Mouse (Mus musculus) cortical plate, adult 2 months (tissue): ENCODE results near the gene Cdpf1. TPM values are rescaled to one million over a fixed set of nuclear protein-coding genes. Genes with fewer than 3 reads are reported as not detected.

Source experiments
- H3K27ac ChIP-seq: fragments of 200-500 bp; 2 replicates; pipeline ENCODE4 v1.5.1; 2012; ENCODE audit warnings: low read length, control low read depth, inconsistent platforms; ENCODE audit not compliant: insufficient read depth
- H3K4me1 ChIP-seq: fragments of 200-500 bp; 2 replicates; pipeline ENCODE4 v1.6.1; 2011; ENCODE audit warnings: low read length; ENCODE audit not compliant: control insufficient read depth, insufficient read depth
- H3K4me3 ChIP-seq: fragments of 200-500 bp; 2 replicates; pipeline ENCODE4 v1.5.1; 2011; ENCODE audit warnings: mild to moderate bottlenecking, low read length, control low read depth; ENCODE audit not compliant: insufficient read depth
- CTCF ChIP-seq: fragments of 200-500 bp; IDR thresholded peaks from 2 replicates; pipeline ENCODE4 v1.5.1; 2011; ENCODE audit warnings: mild to moderate bottlenecking, control low read depth, low read length; ENCODE audit not compliant: insufficient read depth; ENCODE audit errors: extremely low read depth
- POLR2A ChIP-seq: fragments of 200-500 bp; IDR thresholded peaks from 2 replicates; pipeline ENCODE4 v1.6.1; 2011; ENCODE audit warnings: mild to moderate bottlenecking, low read length, control low read depth; ENCODE audit not compliant: insufficient read depth; ENCODE audit errors: extremely low read depth
- polyA plus RNA-seq: library from polyadenylated mRNA; depleted of rRNA; stranded (reverse); fragments of >200 nt; gene quantifications from 2 replicates; pipeline ENCODE4 v1.2.3, GENCODE M21; 2012; rRNA removed

Gene Cdpf1
- polyA plus RNA-seq, 1 experiment = 27.2 TPM

DNA sequence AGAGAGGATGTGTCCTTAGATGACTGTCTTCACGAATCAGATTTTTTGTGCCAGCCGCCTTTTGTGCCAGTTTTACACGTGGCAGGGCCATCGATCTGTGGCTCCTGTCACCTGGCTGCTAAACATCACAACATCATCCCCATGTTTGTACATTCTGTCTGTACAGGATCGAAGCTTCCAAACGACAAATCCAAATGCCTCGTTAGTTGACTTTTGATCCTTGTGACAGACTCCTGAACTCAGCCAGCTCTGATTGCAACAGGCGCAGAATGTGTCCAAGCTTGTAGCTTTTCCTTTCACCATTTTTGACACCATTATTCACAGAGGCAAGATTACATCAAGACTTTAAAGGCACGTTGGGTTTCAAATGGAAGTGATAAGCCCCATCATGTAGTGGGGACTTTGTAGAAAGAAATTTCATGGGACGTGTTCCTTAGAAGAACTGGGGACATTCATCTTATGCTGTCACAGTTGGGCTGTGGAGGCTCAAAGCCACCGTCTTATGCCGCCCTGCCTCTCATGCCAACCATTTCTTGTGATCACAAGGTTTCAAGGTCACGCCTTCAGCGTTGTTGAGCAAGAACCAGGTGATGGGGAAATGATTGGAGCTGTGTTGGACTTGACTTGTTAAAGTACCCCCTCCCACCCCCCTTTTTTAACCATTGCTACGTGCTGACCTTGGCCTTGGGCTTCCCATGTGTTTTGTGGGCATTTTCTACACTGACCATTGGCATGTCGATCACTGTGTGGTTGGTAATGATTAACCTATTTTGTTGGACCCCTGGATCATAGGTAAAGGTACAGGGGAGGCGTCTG is 40.0 kb downstream of the Cdpf1 start:
- Histone ChIP-seq H3K4me3 (no peak overlapping the region), H3K27ac (no peak overlapping the region), H3K4me1 (no peaks in the 10 kb centered on the region)
- TF ChIP-seq CTCF (no peak), POLR2A (no peak)

- TF ChIP-seq CTCF = no peak
- no peak for TF ChIP-seq POLR2A
Measured at GRCm38 (mm10) chr15:85768991-85769390, 42.5 kb downstream of the Cdpf1 start.

DNA sequence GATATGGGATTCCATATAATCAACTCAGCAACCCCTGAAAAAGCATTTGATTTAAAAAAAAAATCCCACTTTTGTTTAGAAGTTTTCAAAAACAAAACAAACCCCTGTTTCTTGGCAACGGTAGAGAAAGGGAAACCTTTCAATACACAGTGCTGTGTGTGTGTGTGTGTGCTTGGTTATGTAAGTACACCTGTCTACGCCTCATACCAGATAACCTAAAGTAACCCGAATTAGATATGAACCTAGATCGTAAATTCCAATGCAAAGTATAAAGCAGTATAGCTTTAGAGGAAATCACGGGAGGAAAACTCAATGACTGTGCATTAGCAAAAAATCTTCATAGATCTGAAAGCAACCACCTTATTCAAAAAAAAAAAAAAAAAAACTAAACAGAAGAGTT is 44.8 kb downstream of the Cdpf1 start:
- no peak overlapping the region for H3K4me3 ChIP-seq
- no peaks in the 10 kb centered on the region for H3K4me1 ChIP-seq
- TF ChIP-seq CTCF (no peak), POLR2A (no peak)
- H3K27ac ChIP-seq = no peak overlapping the region

More at GRCm38 (mm10) chr15:85768991-85769390, 42.5 kb downstream of the Cdpf1 start:
- Histone ChIP-seq H3K4me3 (no peak overlapping the region), H3K4me1 (no peaks in the 10 kb centered on the region), H3K27ac (no peak overlapping the region)

- H3K4me3 ChIP-seq = no peak overlapping the region
- H3K27ac ChIP-seq = no peak overlapping the region
- TF ChIP-seq CTCF (no peak), POLR2A (no peak)
- no peaks in the 10 kb centered on the region for H3K4me1 ChIP-seq
Measured at GRCm38 (mm10) chr15:85765022-85765421, 46.5 kb downstream of the Cdpf1 start.

GRCm38 (mm10) chr15:85762761-85763160 is 48.7 kb downstream of the Cdpf1 start:
- no peak for TF ChIP-seq POLR2A
- no peak for TF ChIP-seq CTCF
- Histone ChIP-seq H3K4me3 (no peak overlapping the region), H3K27ac (no peak overlapping the region), H3K4me1 (no peaks in the 10 kb centered on the region)

DNA sequence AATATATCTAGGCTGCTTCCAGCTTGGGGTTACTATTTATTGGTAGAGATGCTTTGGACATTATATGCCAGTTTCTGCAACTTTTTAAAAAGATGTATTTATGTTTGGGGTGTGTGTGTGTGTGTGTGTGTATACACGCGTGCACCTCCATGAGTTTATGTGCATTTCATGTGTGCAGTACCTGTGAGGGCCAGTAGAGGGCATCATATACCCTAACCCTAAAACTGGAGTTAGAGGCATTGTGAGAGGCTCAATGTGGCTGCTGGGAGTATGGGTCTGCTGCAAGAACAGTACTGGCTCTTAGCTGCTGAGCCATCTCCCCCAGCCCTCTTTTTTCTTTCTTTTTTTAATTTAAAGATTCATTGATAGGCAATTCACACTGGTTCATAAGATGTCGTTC is 53.7 kb downstream of the Cdpf1 start:
- no peak for TF ChIP-seq POLR2A
- no peak for TF ChIP-seq CTCF

More for the DNA sequence above, 53.7 kb downstream of the Cdpf1 start:
- H3K27ac ChIP-seq = no peak overlapping the region
- H3K4me1 ChIP-seq = no peaks in the 10 kb centered on the region
- H3K4me3 ChIP-seq = no peak overlapping the region

Other genes with a start within 250 kb of the Cdpf1 start
- gene Wnt7b, start 229.2 kb downstream of the Cdpf1 start, polyA plus RNA-seq = 21.7 and 22.7 TPM in 2 replicates
- gene Ppara, start 76.7 kb downstream of the Cdpf1 start, polyA plus RNA-seq = 1.8 and 2.0 TPM in 2 replicates
- 0.63 and 0.83 TPM in 2 replicates for gene Pkdrej, start 10.0 kb upstream of the Cdpf1 start, polyA plus RNA-seq
- 4.9 and 5.8 TPM in 2 replicates for gene Ttc38, start 20.6 kb upstream of the Cdpf1 start, polyA plus RNA-seq
- 0.64 and 1.0 TPM in 2 replicates for gene Gtse1, start 48.0 kb upstream of the Cdpf1 start, polyA plus RNA-seq
- gene Trmu, start 67.6 kb upstream of the Cdpf1 start, polyA plus RNA-seq = 51.1 and 58.5 TPM in 2 replicates
- 2.2 and 2.4 TPM in 2 replicates for gene Celsr1, start 222.1 kb upstream of the Cdpf1 start, polyA plus RNA-seq
- 32.6 and 34.3 TPM in 2 replicates for gene Gramd4, start 246.0 kb upstream of the Cdpf1 start, polyA plus RNA-seq